Mouse (Mus musculus) MEL (cell line): ENCODE measurements around the gene Phf21a.

Experiments used
- EP300 ChIP-seq, 2 experiments: IDR thresholded peaks; 2 replicates each; pipeline ENCODE4 v1.6.1; 2011; ENCODE audit warnings: improper control_type of control experiment in 2 of 2, low read length in 2 of 2, low read depth in 1 of 2, mild to moderate bottlenecking in 1 of 2
- GABPA ChIP-seq: IDR thresholded peaks from 2 replicates; pipeline ENCODE4 v1.6.1; 2012; ENCODE audit warnings: low read depth, mild to moderate bottlenecking, inconsistent platforms, low read length, improper control_type of control experiment, moderate library complexity
- MEF2A ChIP-seq: IDR thresholded peaks from 2 replicates; pipeline ENCODE4 v1.6.1; 2014; ENCODE audit warnings: low read depth, mild to moderate bottlenecking, inconsistent platforms, low read length, improper control_type of control experiment; ENCODE audit not compliant: poor library complexity, insufficient replicate concordance, severe bottlenecking; ENCODE audit errors: extremely low read depth
- POLR2A ChIP-seq, 2 experiments: IDR thresholded peaks; 2 replicates each; pipeline ENCODE4 v1.6.1; 2011 to 2012; ENCODE audit warnings: low read length in 2 of 2, mild to moderate bottlenecking in 2 of 2, control low read depth in 1 of 2, improper control_type of control experiment in 1 of 2, low read depth in 1 of 2, moderate library complexity in 1 of 2; ENCODE audit not compliant: control insufficient read depth in 1 of 2, insufficient read depth in 1 of 2, poor library complexity in 1 of 2
- POLR2AphosphoS5 ChIP-seq: IDR thresholded peaks from 2 replicates; pipeline ENCODE4 v1.6.1; 2012; ENCODE audit warnings: low read depth, borderline replicate concordance, mild to moderate bottlenecking, inconsistent platforms, low read length, moderate library complexity, mixed read lengths
- TBP ChIP-seq: IDR thresholded peaks from 2 replicates; pipeline ENCODE4 v1.8.0; 2011; ENCODE audit warnings: low read depth, low read length, improper control_type of control experiment

- no peak for TF ChIP-seq TBP
- TF ChIP-seq POLR2AphosphoS5: no peak
- TF ChIP-seq EP300 (IDR thresholded peaks at IDR 0.05; ENCODE audit: low read depth in 1 of 2, low read length in 2 of 2): no peak
- TF ChIP-seq GABPA: no peak
- TF ChIP-seq MEF2A: no peak
- no peak for TF ChIP-seq POLR2A (IDR thresholded peaks at IDR 0.05; ENCODE audit: control insufficient read depth in 1 of 2, insufficient read depth in 1 of 2, low read depth in 1 of 2, low read length in 2 of 2, poor library complexity in 1 of 2)
These were observed 45.8 kb downstream of the Phf21a start for GRCm38 (mm10) chr2:92138736-92139135.
